Mouse (Mus musculus) megakaryocyte, embryonic 14.5 days (primary cell): ENCODE measurements around the gene Dlx6. TPM values are rescaled to one million over a fixed set of nuclear protein-coding genes. Genes with fewer than 3 reads are reported as not detected.

Source experiments
- H3K27me3 ChIP-seq: replicated peaks from 2 replicates; pipeline ENCODE3; 2012; ENCODE audit warnings: inconsistent platforms
- H3K36me3 ChIP-seq: replicated peaks from 2 replicates; pipeline ENCODE3; 2012; ENCODE audit warnings: low read length, inconsistent platforms, mixed read lengths
- H3K4me1 ChIP-seq: 2 replicates; pipeline ENCODE4 v1.6.1; 2012; ENCODE audit warnings: inconsistent platforms
- H3K4me3 ChIP-seq: replicated peaks from 2 replicates; pipeline ENCODE3; 2012; ENCODE audit warnings: moderate library complexity, mild to moderate bottlenecking, inconsistent platforms
- H3K9me3 ChIP-seq: 2 replicates; pipeline ENCODE4 v1.6.1; 2012; ENCODE audit warnings: inconsistent platforms
- FLI1 ChIP-seq: IDR thresholded peaks from 2 replicates; pipeline ENCODE4 v1.6.1; 2012; ENCODE audit warnings: low read length, inconsistent platforms, mixed read lengths
- GATA1 ChIP-seq: IDR thresholded peaks from 3 replicates; pipeline ENCODE4 v1.6.1; 2012; ENCODE audit warnings: mixed read lengths, low read length, inconsistent platforms, borderline replicate concordance
- polyA plus RNA-seq: library from polyadenylated mRNA; stranded (reverse); fragments of >175 nt; gene quantifications from 2 replicates; pipeline ENCODE4 v1.2.3, GENCODE M21; 2012; ENCODE audit warnings: low replicate concordance; ENCODE audit not compliant: insufficient read depth

The Dlx6 gene
- polyA plus RNA-seq = not detected in 2 replicates

DNA sequence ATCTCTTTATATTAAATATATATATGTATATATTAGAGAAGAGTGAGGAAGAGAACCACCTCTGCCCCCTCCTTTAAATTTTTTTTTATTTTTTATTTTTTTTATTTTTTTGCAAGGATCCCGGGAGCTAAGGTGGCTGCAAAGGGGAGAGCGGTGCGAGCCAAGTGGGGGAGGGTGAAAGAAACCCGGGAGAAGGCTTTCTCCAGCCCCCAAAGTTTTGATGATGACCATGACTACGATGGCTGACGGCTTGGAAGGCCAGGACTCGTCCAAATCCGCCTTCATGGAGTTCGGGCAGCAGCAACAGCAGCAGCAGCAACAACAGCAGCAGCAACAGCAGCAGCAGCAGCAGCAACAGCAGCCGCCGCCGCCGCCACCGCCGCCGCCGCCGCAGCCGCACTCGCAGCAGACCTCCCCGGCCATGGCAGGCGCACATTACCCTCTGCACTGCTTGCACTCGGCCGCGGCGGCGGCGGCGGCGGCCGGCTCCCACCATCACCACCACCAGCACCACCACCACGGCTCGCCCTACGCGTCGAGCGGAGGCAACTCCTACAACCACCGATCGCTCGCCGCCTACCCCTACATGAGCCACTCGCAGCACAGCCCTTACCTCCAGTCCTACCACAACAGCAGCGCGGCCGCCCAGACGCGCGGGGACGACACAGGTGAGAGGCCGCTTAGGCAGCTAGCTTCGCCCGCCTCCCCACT is at the start of gene Dlx6:
Gene Dlx6, plus strand, starts transcription at position 175 of the 711 bp plus-strand sequence.
- Histone ChIP-seq H3K27me3 (peaks cover 89% of the 10 kb centered on the region), H3K36me3 (no peaks in the 10 kb centered on the region), H3K9me3 (no peaks in the 10 kb centered on the region; the same call in 1 of the 2 replicates), H3K4me1 (peaks cover 51% of the 10 kb centered on the region), H3K4me3 (peak within 1 kb of the TSS; percentile 89)
- TF ChIP-seq FLI1 (no peak), GATA1 (no peak)

DNA sequence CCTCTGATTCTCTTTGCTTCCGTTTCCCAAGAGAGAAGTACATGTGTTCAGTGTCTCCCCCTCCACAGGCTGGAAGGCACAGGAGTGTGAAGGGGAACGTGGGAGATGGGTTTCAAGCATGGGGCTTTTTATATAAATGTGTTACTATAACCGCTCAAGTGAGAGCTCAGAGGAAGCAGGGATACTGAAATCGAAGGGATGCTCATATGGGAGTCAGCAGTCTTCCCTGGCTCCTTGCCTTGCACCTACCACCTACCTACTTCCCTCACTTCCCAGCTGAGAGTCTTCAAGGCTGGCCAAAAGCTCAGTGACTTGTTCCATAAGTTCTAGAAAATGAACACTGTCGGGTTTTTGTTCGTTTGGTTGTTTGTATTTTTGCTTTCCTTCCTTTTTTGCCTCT is 46.3 kb upstream of the Dlx6 start:
- Histone ChIP-seq H3K27me3 (no peaks in the 10 kb centered on the region), H3K9me3 (no peaks in the 10 kb centered on the region), H3K4me1 (no peaks in the 10 kb centered on the region), H3K36me3 (no peaks in the 10 kb centered on the region), H3K4me3 (no peak overlapping the region)
- TF ChIP-seq GATA1 (no peak), FLI1 (no peak)

DNA sequence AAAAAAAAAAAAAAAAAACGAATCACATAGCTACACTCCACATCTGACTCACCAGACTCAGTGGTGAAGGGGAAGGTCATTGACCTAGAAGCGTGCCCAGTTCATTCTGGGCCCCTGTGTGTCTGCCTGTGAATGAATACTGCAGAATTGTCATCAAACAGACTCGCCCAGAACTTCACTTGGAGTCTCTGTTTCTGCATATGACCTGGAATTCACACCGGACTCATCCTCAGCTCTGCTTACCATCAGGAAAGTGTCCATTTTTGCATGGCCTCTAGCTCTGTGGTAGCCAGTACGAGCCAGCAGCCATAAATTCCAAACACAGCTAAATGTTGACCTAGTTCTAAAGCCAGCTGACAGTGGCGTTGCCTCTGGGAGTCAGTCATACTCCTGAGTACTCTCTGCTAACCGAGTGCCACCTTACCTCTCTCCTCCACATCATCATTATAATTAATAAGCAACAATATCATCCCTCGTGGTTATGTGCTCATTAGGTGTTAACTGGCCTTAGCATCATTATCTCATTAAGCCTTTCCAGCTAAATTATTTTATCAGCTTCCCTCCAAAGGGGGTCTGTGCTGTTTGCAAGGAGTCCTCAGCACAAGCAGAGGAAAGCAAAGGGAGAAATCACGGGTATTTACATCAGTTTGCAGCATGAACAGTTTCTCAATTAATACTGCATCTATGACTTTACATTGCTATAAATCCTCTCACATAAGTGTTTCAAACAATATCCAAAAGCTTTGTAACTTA is 44.9 kb upstream of the Dlx6 start:
- Histone ChIP-seq H3K9me3 (no peaks in the 10 kb centered on the region), H3K36me3 (no peaks in the 10 kb centered on the region), H3K27me3 (no peaks in the 10 kb centered on the region), H3K4me1 (no peaks in the 10 kb centered on the region), H3K4me3 (no peak overlapping the region)
- no peak for TF ChIP-seq FLI1
- TF ChIP-seq GATA1 = no peak

DNA sequence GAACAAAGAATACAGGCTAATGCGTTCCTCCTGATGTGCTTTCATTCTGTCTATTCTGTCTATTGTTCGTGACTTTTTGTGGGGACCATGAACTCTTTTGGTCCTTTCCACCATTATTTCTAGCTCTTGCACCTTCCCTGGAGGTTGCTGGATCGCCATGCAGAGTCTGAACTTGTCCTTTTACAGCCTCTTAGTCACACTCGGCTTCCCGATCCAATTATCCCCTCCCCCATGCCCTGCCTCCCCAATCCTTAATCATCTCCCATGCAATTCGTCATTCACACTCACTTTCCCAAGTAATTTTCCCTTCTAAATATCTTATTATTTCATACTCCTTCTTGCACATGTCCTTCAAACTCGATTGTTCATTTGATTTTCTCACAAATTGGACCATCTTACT is 44.0 kb upstream of the Dlx6 start:
- no peak for TF ChIP-seq GATA1
- TF ChIP-seq FLI1 = no peak
- H3K9me3 ChIP-seq = no peaks in the 10 kb centered on the region
- H3K36me3 ChIP-seq = no peaks in the 10 kb centered on the region
- H3K4me3 ChIP-seq = no peak overlapping the region
- H3K27me3 ChIP-seq = no peaks in the 10 kb centered on the region
- no peaks in the 10 kb centered on the region for H3K4me1 ChIP-seq

DNA sequence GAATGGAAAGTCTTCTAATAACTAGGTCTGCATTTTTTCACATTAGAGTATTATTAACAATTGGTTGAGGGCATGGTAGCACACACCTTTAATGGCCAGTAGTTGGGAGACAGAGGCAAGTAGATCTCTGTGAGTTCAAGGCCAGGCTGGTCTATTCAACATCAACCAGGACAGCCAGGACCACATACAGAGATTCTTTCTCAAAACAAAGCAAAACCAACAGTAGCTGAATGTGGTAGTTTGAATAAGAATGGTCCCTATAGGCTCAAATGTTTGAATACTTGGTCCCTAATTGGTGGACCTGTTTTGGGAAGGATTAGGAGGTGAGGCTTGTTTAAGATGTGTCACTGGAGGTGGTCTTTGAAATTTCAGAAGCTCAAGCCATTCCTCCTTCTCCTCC is 37.8 kb upstream of the Dlx6 start:
- no peaks in the 10 kb centered on the region for H3K27me3 ChIP-seq
- TF ChIP-seq GATA1 = no peak
- TF ChIP-seq FLI1 = no peak

DNA sequence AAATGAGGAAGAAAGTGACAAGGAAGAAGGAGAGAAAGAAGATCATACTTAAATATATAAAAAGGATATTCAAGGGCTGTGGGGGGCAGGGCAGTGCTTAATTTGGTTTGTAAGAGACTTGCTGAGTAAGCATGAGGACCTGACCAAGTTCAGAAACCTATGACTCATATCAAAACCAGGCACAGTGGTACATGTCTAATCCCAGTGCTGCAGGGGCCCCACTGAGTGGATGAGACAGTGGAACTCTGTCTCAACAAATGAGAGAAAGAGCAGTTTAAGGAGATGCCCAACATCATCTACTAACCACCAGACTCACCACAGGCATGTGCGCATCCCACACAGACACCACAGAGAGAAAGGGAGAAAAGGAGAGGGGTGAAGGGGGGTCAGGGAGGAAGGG is 36.3 kb upstream of the Dlx6 start:
- Histone ChIP-seq H3K36me3 (no peaks in the 10 kb centered on the region), H3K9me3 (no peaks in the 10 kb centered on the region), H3K4me1 (no peaks in the 10 kb centered on the region), H3K27me3 (no peaks in the 10 kb centered on the region), H3K4me3 (no peak overlapping the region)
- no peak for TF ChIP-seq FLI1
- TF ChIP-seq GATA1 = no peak

More for the DNA sequence above, 37.8 kb upstream of the Dlx6 start:
- Histone ChIP-seq H3K36me3 (no peaks in the 10 kb centered on the region), H3K4me1 (no peaks in the 10 kb centered on the region), H3K4me3 (no peak overlapping the region), H3K9me3 (no peaks in the 10 kb centered on the region)

DNA sequence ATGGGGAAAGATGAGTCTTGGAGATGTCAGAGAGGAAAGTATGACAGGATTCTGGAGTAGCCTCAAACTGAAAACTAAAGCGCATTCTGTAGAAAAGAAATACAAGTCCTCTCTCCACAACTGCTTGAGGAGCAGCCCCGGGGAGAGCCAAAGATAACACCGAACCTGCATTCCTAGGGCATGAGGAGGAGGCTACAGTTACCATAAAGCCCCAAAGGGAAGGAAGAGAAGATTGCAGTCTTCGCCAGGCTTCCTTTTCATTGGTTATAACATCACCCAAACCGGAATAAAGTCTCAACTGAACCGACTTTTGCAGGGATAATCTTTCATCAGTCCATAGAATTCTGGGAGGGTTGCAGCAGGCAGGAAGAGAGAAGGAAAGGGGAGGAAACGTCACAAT is 32.7 kb upstream of the Dlx6 start:
- TF ChIP-seq FLI1 = no peak
- TF ChIP-seq GATA1 = no peak
- Histone ChIP-seq H3K4me3 (no peak overlapping the region), H3K36me3 (no peaks in the 10 kb centered on the region), H3K27me3 (no peaks in the 10 kb centered on the region), H3K9me3 (no peaks in the 10 kb centered on the region), H3K4me1 (no peaks in the 10 kb centered on the region)

DNA sequence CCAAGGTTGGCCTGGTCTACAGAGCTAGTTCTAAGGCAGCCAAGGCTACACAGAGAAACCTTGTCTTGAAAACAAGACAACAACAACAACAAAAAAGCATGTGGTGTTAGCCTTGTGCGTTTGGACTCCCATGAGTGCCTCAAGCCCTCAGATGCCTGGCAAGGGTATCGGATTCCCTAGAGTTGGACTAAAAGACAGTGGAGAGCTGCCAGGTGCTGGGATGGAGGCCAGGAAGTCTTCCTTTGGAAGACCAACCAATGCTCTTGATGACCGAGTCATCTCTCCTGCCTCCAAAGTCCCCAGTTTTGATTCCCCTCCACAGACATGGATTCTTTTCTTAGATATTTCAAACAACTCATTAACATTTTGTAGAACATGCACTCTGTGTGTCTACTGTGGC is 29.8 kb upstream of the Dlx6 start:
- no peak for TF ChIP-seq FLI1
- no peak for TF ChIP-seq GATA1
- Histone ChIP-seq H3K4me3 (no peak overlapping the region), H3K36me3 (no peaks in the 10 kb centered on the region), H3K9me3 (no peaks in the 10 kb centered on the region), H3K4me1 (no peaks in the 10 kb centered on the region), H3K27me3 (peaks cover 2% of the 10 kb centered on the region)

DNA sequence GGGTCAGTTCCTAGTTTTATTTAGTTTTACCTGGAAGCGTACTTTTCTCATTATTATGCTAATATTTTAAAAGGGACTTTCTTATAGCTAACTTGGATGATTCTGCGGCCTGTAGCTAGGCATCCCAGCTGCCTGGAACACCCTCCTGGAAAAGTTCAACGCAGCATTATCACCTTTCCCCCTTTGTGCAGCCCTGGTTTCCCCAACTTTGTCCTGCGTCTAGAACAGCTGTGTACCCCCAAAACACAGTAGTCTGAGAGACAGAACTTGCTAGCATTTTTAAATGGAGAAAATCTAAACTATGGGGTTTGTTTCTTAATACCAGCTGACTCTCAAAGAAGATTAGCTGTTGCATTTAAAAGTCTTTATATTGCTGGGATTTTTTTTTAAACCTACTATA is 14.6 kb upstream of the Dlx6 start:
- no peak overlapping the region for H3K4me3 ChIP-seq
- no peaks in the 10 kb centered on the region for H3K4me1 ChIP-seq
- H3K9me3 ChIP-seq = peaks cover 12% of the 10 kb centered on the region
- H3K27me3 ChIP-seq = peaks cover 59% of the 10 kb centered on the region
- H3K36me3 ChIP-seq = no peaks in the 10 kb centered on the region
- TF ChIP-seq FLI1 = no peak
- TF ChIP-seq GATA1 = no peak

DNA sequence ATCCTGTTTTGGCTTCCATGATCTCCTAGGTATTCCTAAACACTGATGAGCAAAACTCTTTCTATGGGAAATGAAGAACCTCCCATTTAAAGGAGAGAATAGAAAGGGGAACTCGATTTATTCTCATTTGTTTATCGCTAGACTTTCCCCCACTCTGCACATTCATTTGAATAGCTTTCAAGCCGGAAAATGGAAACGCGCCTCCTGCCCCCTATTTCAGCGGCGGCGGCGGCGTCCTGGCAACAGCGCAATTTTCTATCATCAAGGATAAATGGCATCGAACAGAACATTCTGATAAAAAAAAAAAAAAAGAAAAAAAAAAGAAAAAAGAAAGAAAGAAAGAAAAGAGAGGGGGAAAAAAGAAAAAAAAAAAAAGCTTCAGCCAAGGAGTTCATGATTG is 13.4 kb upstream of the Dlx6 start:
- Histone ChIP-seq H3K4me1 (no peaks in the 10 kb centered on the region), H3K9me3 (peaks cover 12% of the 10 kb centered on the region), H3K4me3 (no peak overlapping the region), H3K27me3 (peaks cover 70% of the 10 kb centered on the region), H3K36me3 (no peaks in the 10 kb centered on the region)
- no peak for TF ChIP-seq FLI1
